Mouse (Mus musculus) hindbrain, embryonic 14.5 days (tissue): ENCODE data around the gene Cntnap5c. TPM values are rescaled to one million over a fixed set of nuclear protein-coding genes. Genes with fewer than 3 reads are reported as not detected.

ENCODE experiments used
- ATAC-seq: fragments of 200-750 bp; cut with Nextera tagmentation; 2 replicates; pipeline ENCODE4 v1.8.0; 2017; ENCODE audit warnings: moderate number of reproducible peaks, mild to moderate bottlenecking, moderate TSS enrichment, moderate library complexity; ENCODE audit not compliant: low FRiP score
- DNase-seq: peaks from one replicate; pipeline ENCODE4 v3.0.0-alpha.2; 2015; ENCODE audit warnings: low spot score
- H3K27ac ChIP-seq: fragments of 300-500 bp; sonication (generic); 2 replicates; pipeline ENCODE4 v1.5.1; 2014; ENCODE audit warnings: mild to moderate bottlenecking, moderate library complexity
- H3K27me3 ChIP-seq: fragments of 300-500 bp; sonication (generic); 2 replicates; pipeline ENCODE4 v1.6.1; 2014; ENCODE audit warnings: mild to moderate bottlenecking, low read length, mixed read lengths; ENCODE audit not compliant: control insufficient read depth, insufficient read depth
- H3K36me3 ChIP-seq: fragments of 300-500 bp; sonication (generic); replicated peaks from 2 replicates; pipeline ENCODE4 v1.6.1; 2014; ENCODE audit not compliant: control insufficient read depth, insufficient read depth
- H3K4me1 ChIP-seq: fragments of 300-500 bp; sonication (generic); replicated peaks from 2 replicates; pipeline ENCODE4 v1.6.1; 2014; ENCODE audit warnings: antibody characterized with exemption, low read length, mixed read lengths; ENCODE audit not compliant: control insufficient read depth, insufficient read depth
- H3K4me2 ChIP-seq: fragments of 300-500 bp; sonication (generic); replicated peaks from 2 replicates; pipeline ENCODE4 v1.6.1; 2014; ENCODE audit warnings: mild to moderate bottlenecking, moderate library complexity
- H3K4me3 ChIP-seq: fragments of 300-500 bp; sonication (generic); replicated peaks from 2 replicates; pipeline ENCODE4 v1.5.1; 2014; ENCODE audit warnings: mild to moderate bottlenecking, low read length
- H3K9ac ChIP-seq: fragments of 300-500 bp; sonication (generic); 2 replicates; pipeline ENCODE4 v1.6.1; 2014
- H3K9me3 ChIP-seq: fragments of 300-500 bp; sonication (generic); 2 replicates; pipeline ENCODE4 v1.6.1; 2016; ENCODE audit warnings: low read length; ENCODE audit not compliant: control insufficient read depth
- WGBS: fragments of 180-500 bp; shearing (Covaris S2); extraction: QIAGEN DNeasy Blood & Tissue Kit; methylation state at CpG from one replicate; pipeline ENCODE4 v1.1.7; 2014; 5-methylcytosine and 5-hydroxymethylcytosine counted together
- polyA plus RNA-seq: library from polyadenylated mRNA; unstranded; fragments of >200 nt; fragmentation: Nextera tagmentation; extraction: Ambion mirVana; gene quantifications from 2 replicates; pipeline ENCODE4 v1.2.1, GENCODE M21; 2014

The Cntnap5c gene
- polyA plus RNA-seq, 1 experiment from 2014 or later: 2.0 TPM

DNA sequence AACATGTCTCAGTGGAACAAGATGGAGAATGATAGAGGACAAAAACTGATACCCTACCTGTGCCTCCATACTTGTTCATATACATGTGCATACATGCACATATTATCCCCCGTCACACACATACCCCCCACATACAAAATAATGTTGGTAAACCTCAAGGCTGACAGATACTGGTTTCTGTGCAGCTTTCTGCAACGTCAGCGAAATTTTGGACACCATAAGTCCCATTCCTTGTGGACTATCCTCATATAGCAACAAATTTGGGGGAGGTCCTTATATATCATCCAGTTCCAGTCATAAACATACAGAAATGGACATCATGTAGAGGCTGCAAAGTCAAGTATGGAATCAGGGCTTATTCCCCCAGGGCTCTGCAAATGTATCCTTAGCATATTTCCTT, 338.5 kb downstream of the Cntnap5c start:
- no peaks in the 10 kb centered on the region for H3K4me1 ChIP-seq
- no peak for DNase-seq
- H3K36me3 ChIP-seq: no peaks in the 10 kb centered on the region
- ATAC-seq: no peak
- no peaks in the 10 kb centered on the region for H3K27me3 ChIP-seq
- WGBS: 95% methylated on average over 3 of the region's 3 CpGs
- H3K4me2 ChIP-seq: no peak overlapping the region
- no peak overlapping the region for H3K4me3 ChIP-seq
- no peak overlapping the region for H3K27ac ChIP-seq
- no peaks in the 10 kb centered on the region for H3K9me3 ChIP-seq
- H3K9ac ChIP-seq: no peak overlapping the region

DNA sequence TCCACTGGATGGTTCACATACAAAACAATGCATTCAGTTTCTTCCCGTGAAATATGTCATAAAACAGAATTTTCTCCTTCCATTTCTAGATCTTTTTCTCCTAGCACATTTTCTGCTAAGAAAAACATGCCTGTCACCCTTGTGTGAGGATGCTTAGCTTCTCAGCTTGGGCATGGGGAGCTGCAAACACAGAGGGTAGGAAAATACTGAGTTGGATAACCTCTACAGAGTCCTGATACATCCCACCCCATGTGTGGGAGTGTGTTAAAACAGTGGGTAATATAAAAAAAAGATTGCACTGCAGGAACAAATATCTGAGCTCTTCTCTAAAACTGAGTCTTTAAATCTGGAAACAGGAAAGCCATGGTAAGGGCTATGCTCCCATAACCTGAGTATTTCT, 339.0 kb downstream of the Cntnap5c start:
- ATAC-seq (no peak), DNase-seq (no peak)
- Histone ChIP-seq H3K27ac (no peak overlapping the region), H3K9me3 (no peaks in the 10 kb centered on the region), H3K27me3 (no peaks in the 10 kb centered on the region), H3K4me1 (no peaks in the 10 kb centered on the region), H3K4me3 (no peak overlapping the region), H3K9ac (no peak overlapping the region), H3K4me2 (no peak overlapping the region), H3K36me3 (no peaks in the 10 kb centered on the region)
- 81% methylated on average over 1 of the region's 1 CpGs for WGBS

DNA sequence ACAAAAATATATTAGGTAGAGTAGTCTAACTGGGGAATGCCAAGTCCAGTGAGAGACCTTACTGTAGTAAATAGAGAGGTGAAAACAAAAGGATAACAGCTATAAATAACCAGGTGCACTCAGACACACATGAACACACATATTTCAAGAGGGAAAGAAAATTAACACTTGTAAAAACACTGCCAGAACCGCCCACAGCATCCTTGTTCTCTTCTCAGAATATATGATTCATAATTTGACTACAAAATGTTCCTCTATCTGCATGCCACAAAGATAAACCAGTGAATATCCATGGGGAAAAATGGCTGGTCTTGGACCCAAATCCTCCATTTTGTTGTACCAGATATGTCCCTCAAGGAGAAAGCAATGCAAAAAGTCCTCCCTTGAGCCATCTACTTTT, 417.8 kb downstream of the Cntnap5c start:
- Histone ChIP-seq H3K9ac (no peak overlapping the region), H3K27me3 (no peaks in the 10 kb centered on the region), H3K4me1 (no peaks in the 10 kb centered on the region), H3K9me3 (no peaks in the 10 kb centered on the region), H3K27ac (no peak overlapping the region), H3K36me3 (no peaks in the 10 kb centered on the region), H3K4me2 (no peak overlapping the region), H3K4me3 (no peak overlapping the region)
- 85% methylated on average over 1 of the region's 1 CpGs for WGBS
- ATAC-seq (no peak), DNase-seq (no peak)

DNA sequence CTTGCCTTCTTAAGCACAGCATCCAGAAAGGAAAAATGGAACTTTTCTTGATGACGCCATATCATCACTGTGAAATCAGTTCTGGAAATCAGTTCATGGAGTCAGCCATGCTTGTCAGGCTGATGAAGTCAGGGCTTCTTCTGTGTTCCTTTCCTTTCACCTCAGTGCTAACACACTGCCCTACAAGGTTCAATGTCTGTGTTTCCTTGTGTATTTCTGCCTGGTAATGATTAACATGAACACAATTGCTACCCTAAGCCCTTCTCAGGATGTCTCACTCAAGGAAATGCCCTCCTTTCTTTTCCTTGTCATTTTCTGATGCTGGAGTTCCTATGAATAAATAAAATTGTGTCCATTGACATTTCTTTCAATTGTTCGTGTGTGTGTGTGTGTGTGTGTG, 431.8 kb downstream of the Cntnap5c start:
- H3K27me3 ChIP-seq: no peaks in the 10 kb centered on the region
- H3K9ac ChIP-seq: no peak overlapping the region
- H3K36me3 ChIP-seq: no peaks in the 10 kb centered on the region
- no peaks in the 10 kb centered on the region for H3K4me1 ChIP-seq
- DNase-seq (no peak), ATAC-seq (no peak)
- no peak overlapping the region for H3K4me3 ChIP-seq
- no peak overlapping the region for H3K27ac ChIP-seq
- H3K4me2 ChIP-seq: no peak overlapping the region
- WGBS: 91% methylated on average over 2 of the region's 2 CpGs
- no peaks in the 10 kb centered on the region for H3K9me3 ChIP-seq

DNA sequence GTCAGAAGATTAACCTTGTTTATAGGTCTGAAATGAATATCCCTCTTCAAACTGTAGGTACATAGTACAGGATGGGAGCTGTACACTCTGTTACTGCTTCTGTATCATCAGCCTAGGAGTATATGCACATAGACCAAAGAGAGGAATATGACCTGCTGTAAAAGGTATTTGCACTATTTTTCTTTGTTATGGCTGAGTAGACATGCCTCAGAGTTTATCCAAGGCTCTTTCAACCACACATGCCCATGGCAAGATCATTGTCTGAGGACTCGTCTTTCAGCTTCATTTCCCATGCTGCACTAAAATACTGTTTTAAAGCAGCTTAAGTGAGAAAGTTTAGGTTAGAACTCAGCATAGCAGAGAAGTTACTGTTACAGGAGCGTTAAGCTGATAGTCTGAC, 498.7 kb downstream of the Cntnap5c start:
- no peak for ATAC-seq
- Histone ChIP-seq H3K4me1 (no peaks in the 10 kb centered on the region), H3K27me3 (no peaks in the 10 kb centered on the region), H3K27ac (no peak overlapping the region), H3K9ac (no peak overlapping the region), H3K9me3 (no peaks in the 10 kb centered on the region), H3K4me3 (no peak overlapping the region), H3K36me3 (no peaks in the 10 kb centered on the region), H3K4me2 (no peak overlapping the region)
- WGBS: 85% methylated on average over 2 of the region's 2 CpGs
- no peak for DNase-seq

DNA sequence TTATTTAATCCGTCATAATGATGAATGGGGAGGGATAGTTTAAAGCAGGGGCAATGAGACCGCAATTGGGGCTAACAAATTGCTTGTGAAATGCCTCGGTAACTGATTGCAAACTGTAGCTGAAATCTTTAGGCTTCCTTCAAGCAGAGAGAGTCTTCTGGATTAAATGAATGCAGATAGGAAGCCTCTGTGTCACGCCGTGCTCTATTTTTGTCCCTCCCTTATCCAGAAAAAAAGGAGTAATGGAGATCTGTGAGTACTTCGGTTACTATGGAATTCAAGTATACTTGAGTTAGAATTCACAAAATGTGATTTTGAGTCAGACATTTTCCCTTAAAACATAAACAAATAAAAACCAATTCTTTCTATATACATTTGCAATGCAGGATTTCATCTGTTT, 581.9 kb downstream of the Cntnap5c start:
- H3K4me2 ChIP-seq: no peak overlapping the region
- no peaks in the 10 kb centered on the region for H3K9me3 ChIP-seq
- no peak overlapping the region for H3K9ac ChIP-seq
- H3K27ac ChIP-seq: no peak overlapping the region
- no peaks in the 10 kb centered on the region for H3K4me1 ChIP-seq
- no peaks in the 10 kb centered on the region for H3K27me3 ChIP-seq
- WGBS: 82% methylated on average over 6 of the region's 6 CpGs
- H3K4me3 ChIP-seq: no peak overlapping the region
- ATAC-seq (no peak), DNase-seq (no peak)
- H3K36me3 ChIP-seq: no peaks in the 10 kb centered on the region

DNA sequence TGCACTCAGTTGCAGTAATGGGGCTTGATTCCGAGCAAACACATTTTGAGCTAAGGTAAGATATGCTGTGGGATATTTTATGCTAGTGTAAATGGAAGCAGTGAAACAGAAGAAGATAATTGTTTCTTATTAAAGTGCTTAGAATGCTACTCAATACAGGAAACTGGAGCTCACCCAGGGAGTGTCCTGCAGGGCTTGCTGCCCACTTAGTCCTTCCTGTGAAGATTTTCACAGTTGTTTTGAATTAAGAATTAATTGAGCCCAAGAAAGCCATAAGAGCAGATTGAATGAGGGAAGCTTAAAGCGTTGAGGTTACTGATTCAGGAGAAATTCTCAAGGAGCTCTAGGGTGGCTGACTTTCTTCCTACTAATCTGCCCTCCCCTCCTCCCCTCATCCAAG, 586.9 kb downstream of the Cntnap5c start:
- no peak for ATAC-seq
- DNase-seq: no peak
- 61% methylated on average over 2 of the region's 2 CpGs for WGBS
- Histone ChIP-seq H3K27me3 (no peaks in the 10 kb centered on the region), H3K27ac (no peak overlapping the region), H3K4me1 (no peaks in the 10 kb centered on the region), H3K4me2 (no peak overlapping the region), H3K36me3 (no peaks in the 10 kb centered on the region), H3K4me3 (no peak overlapping the region), H3K9me3 (no peaks in the 10 kb centered on the region), H3K9ac (no peak overlapping the region)

DNA sequence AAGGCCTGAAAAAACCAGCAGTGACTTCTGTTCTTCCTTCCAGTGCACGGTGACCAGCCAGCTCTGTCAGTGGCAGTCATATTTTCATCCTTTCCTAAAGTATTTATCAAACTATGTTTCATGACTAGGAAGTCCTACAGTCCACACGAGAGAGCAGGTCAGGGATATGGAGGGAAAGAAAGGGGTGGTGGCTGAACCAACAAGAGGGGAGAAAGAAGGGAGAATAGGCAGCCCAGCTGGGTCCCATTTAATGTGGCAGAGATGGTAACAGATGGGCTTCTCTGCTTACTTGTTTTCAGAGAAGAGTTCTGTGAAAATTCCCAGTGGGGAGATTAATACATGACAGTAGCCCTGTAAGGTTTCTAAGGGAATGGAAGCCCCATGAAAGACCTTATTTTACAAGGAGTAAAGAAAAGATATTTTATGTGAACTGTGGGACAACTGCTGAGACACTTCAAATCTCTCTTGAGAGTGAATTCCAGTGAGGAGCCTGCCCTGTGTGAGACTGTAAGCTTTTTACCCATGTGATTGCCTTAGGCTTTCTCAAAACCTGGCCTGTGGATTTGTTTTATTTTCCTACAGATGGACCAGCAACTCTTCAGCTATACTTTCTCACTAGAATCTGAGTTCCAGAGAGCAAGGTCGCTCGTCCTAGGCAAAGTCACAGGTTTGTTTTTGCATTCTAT, 594.4 kb downstream of the Cntnap5c start:
- Histone ChIP-seq H3K9ac (no peak overlapping the region), H3K36me3 (no peaks in the 10 kb centered on the region), H3K27me3 (no peaks in the 10 kb centered on the region), H3K4me2 (no peak overlapping the region), H3K27ac (no peak overlapping the region), H3K9me3 (no peaks in the 10 kb centered on the region), H3K4me1 (no peaks in the 10 kb centered on the region), H3K4me3 (no peak overlapping the region)
- ATAC-seq (no peak), DNase-seq (no peak)
- WGBS: 64% methylated on average over 4 of the region's 4 CpGs

DNA sequence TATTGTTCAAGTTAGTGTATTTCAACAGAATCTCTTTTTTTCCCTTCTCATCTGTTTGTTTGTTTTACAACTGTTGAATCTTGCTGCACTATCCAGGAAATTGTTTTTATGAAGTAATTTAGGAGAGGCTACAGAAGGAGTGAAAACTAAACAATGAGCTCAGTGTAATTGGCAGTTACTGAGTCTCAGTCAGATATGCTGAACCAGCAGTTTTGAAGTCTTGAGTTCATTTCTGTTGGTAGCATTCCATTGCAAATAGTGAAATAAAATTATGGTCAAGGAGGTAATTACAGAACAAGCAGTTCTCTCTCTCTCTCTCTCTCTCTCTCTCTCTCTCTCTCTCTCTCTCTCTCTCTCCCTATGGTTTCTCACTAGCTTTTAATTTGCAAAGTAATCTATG, 600.7 kb downstream of the Cntnap5c start:
- H3K9ac ChIP-seq: no peak overlapping the region
- ATAC-seq: no peak

DNA sequence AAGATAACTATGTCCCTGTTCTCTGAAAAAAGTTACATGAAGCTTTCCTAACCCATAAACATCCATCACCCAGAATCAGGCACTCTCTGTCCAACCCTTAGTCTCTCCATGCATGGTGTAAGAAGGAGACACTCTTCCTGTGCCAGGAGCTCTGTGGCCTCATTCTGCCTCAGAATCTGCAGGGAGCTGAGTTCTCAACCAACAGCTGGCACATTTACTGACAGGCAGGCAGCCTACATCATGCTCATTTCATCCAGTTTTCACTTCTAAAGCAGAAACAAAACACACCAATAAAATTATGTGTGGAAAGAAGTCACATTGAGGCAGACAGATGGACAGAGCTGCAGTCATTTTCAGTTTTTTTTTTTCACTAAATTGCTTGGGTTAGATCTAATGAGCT, 638.4 kb downstream of the Cntnap5c start:
- H3K27ac ChIP-seq: no peak overlapping the region
- ATAC-seq (no peak), DNase-seq (no peak)
- H3K9ac ChIP-seq: no peak overlapping the region
- H3K4me1 ChIP-seq: no peaks in the 10 kb centered on the region
- no peak overlapping the region for H3K4me2 ChIP-seq
- H3K9me3 ChIP-seq: no peaks in the 10 kb centered on the region
- no peaks in the 10 kb centered on the region for H3K27me3 ChIP-seq
- H3K36me3 ChIP-seq: no peaks in the 10 kb centered on the region
- no peak overlapping the region for H3K4me3 ChIP-seq

More for the DNA sequence above, 600.7 kb downstream of the Cntnap5c start:
- Histone ChIP-seq H3K4me3 (no peak overlapping the region), H3K27me3 (no peaks in the 10 kb centered on the region), H3K27ac (no peak overlapping the region), H3K36me3 (no peaks in the 10 kb centered on the region), H3K4me2 (no peak overlapping the region), H3K9me3 (no peaks in the 10 kb centered on the region), H3K4me1 (no peaks in the 10 kb centered on the region)
- no peak for DNase-seq
